Mouse (Mus musculus) ES-Bruce4 (cell line): ENCODE results near the gene Tubgcp2. TPM values are rescaled to one million over a fixed set of nuclear protein-coding genes. Genes with fewer than 3 reads are reported as not detected.

ENCODE experiments used
- H3K27ac ChIP-seq: 2 replicates; pipeline ENCODE4 v1.5.1; 2012; ENCODE audit warnings: low read length, inconsistent platforms; ENCODE audit not compliant: insufficient read depth
- H3K27me3 ChIP-seq: 2 replicates; pipeline ENCODE4 v1.6.1; 2012; ENCODE audit warnings: mild to moderate bottlenecking, low read length, inconsistent platforms; ENCODE audit not compliant: control insufficient read depth, poor library complexity, insufficient read depth, severe bottlenecking
- H3K36me3 ChIP-seq: 2 replicates; pipeline ENCODE4 v1.6.1; 2012; ENCODE audit warnings: inconsistent platforms, mild to moderate bottlenecking, low read length, moderate library complexity; ENCODE audit not compliant: control insufficient read depth, poor library complexity, insufficient read depth, severe bottlenecking
- H3K4me1 ChIP-seq: one replicate; pipeline ENCODE4 v1.8.1; 2011; ENCODE audit warnings: low read length; ENCODE audit not compliant: control insufficient read depth, insufficient read depth
- H3K4me3 ChIP-seq: 2 replicates; pipeline ENCODE4 v1.5.1; 2011; ENCODE audit warnings: low read depth, mild to moderate bottlenecking, low read length
- H3K9ac ChIP-seq: 2 replicates; pipeline ENCODE4 v1.6.1; 2012; ENCODE audit warnings: low read depth, mild to moderate bottlenecking, inconsistent platforms; ENCODE audit not compliant: poor library complexity, severe bottlenecking
- H3K9me3 ChIP-seq: replicated peaks from 2 replicates; pipeline ENCODE4 v1.6.1; 2012; ENCODE audit warnings: mild to moderate bottlenecking, low read length, inconsistent platforms; ENCODE audit not compliant: control insufficient read depth, poor library complexity, insufficient read depth, severe bottlenecking
- CTCF ChIP-seq: IDR thresholded peaks from one replicate; pipeline ENCODE4 v1.8.1; 2011; ENCODE audit warnings: low read depth, low read length
- EP300 ChIP-seq: IDR thresholded peaks from 2 replicates; pipeline ENCODE4 v1.6.1; 2011; ENCODE audit warnings: low read depth, low read length; ENCODE audit not compliant: insufficient read depth
- POLR2A ChIP-seq: IDR thresholded peaks from one replicate; pipeline ENCODE4 v1.8.1; 2011; ENCODE audit warnings: low read length; ENCODE audit not compliant: insufficient read depth
- polyA plus RNA-seq: library from polyadenylated mRNA; stranded (reverse); fragments of >200 nt; gene quantifications from 2 replicates; pipeline ENCODE4 v1.2.4, GENCODE M21; 2011; ENCODE audit warnings: low read depth; ENCODE audit not compliant: missing spikeins, insufficient read depth, insufficient read length

The Tubgcp2 gene
- polyA plus RNA-seq, 1 experiment = 38.3 TPM

- Histone ChIP-seq H3K36me3 (peaks cover 6% of the 10 kb centered on the region; the same call in 1 of the 2 replicates), H3K9me3 (no peaks in the 10 kb centered on the region), H3K9ac (no peak overlapping the region), H3K27me3 (no peaks in the 10 kb centered on the region), H3K27ac (no peak overlapping the region), H3K4me1 (no peaks in the 10 kb centered on the region), H3K4me3 (no peak overlapping the region)
- TF ChIP-seq POLR2A (no peak), EP300 (no peak), CTCF (no peak)
Measured at GRCm38 (mm10) chr7:140006861-140007611, 29.4 kb downstream of the Tubgcp2 start.

GRCm38 (mm10) chr7:140004666-140005065, 31.8 kb downstream of the Tubgcp2 start:
- Histone ChIP-seq H3K9ac (no peak overlapping the region), H3K36me3 (peaks cover 6% of the 10 kb centered on the region; the same call in 1 of the 2 replicates), H3K4me1 (no peaks in the 10 kb centered on the region)

GRCm38 (mm10) chr7:140001086-140001740, 35.3 kb downstream of the Tubgcp2 start:
- peaks cover 17% of the 10 kb centered on the region for H3K36me3 ChIP-seq

More at GRCm38 (mm10) chr7:140004666-140005065, 31.8 kb downstream of the Tubgcp2 start:
- TF ChIP-seq EP300 (no peak), POLR2A (no peak), CTCF (no peak)
- H3K27ac ChIP-seq = no peak overlapping the region
- H3K9me3 ChIP-seq = no peaks in the 10 kb centered on the region
- no peak overlapping the region for H3K4me3 ChIP-seq
- no peaks in the 10 kb centered on the region for H3K27me3 ChIP-seq

GRCm38 (mm10) chr7:139998691-139999350, 37.6 kb downstream of the Tubgcp2 start:
- Histone ChIP-seq H3K9me3 (no peaks in the 10 kb centered on the region), H3K4me3 (no peak overlapping the region), H3K27me3 (no peaks in the 10 kb centered on the region), H3K9ac (no peak overlapping the region), H3K4me1 (peaks cover 2% of the 10 kb centered on the region), H3K36me3 (peaks cover 12% of the 10 kb centered on the region), H3K27ac (no peak overlapping the region)
- TF ChIP-seq CTCF = no peak
- no peak for TF ChIP-seq POLR2A
- TF ChIP-seq EP300 = no peak

More at GRCm38 (mm10) chr7:140001086-140001740, 35.3 kb downstream of the Tubgcp2 start:
- Histone ChIP-seq H3K9me3 (no peaks in the 10 kb centered on the region), H3K4me3 (no peak overlapping the region), H3K27me3 (no peaks in the 10 kb centered on the region), H3K27ac (no peak overlapping the region), H3K9ac (no peak overlapping the region), H3K4me1 (no peaks in the 10 kb centered on the region)
- TF ChIP-seq CTCF (no peak), POLR2A (no peak), EP300 (no peak)

- peaks cover 12% of the 10 kb centered on the region for H3K36me3 ChIP-seq
- H3K27ac ChIP-seq = peak overlapping the region; percentile 48; the same call in 1 of the 2 replicates
- no peak for TF ChIP-seq EP300
- TF ChIP-seq CTCF = peak; percentile 41
- TF ChIP-seq POLR2A = no peak
Measured at GRCm38 (mm10) chr7:139994676-139995075, 41.8 kb downstream of the Tubgcp2 start.

More at GRCm38 (mm10) chr7:139994676-139995075, 41.8 kb downstream of the Tubgcp2 start:
- no peak overlapping the region for H3K9ac ChIP-seq
- H3K9me3 ChIP-seq = no peaks in the 10 kb centered on the region
- no peaks in the 10 kb centered on the region for H3K27me3 ChIP-seq
- H3K4me3 ChIP-seq = no peak overlapping the region
- peaks cover 2% of the 10 kb centered on the region for H3K4me1 ChIP-seq
